ENCODE assay signal across 8 mouse cellular contexts in the genomic region with DNA sequence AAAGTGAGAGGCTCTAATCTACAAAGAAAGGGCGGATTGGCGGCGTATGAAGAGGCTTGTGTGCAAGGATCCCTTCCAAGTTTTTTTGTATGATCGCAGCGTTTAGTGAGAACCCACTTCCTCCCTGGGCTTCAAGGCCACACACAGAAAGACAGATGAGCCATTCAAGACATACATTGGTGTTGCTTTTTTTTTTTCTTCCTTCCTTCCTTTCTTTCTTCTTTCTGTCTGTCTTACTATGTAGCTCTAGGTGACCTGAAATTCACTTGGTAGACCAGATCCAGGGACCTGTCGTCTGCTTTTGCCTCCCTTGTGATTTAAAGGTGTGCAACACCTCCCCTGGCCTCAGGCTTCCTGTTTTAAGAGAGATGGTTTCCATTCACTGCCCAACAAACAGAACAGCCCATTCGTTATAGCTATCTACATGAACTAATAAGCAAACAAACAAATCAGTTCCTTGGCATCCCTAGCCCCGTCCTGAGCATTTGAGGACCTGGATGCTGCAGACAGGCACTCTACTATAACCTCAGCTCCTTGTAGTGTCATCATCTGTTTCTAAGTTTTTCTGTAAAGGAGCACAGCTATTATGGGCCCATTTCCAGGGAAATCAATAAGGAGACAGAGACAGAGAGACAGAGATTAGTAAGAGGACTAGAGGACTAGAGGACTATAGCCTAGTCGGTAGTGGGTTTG. TPM values are rescaled to one million over a fixed set of nuclear protein-coding genes. Genes with fewer than 3 reads are reported as not detected.
DNase-seq lines count a peak whose midpoint lies in the region; ATAC-seq and TF ChIP-seq lines count a peak whose summit lies in the region.

No protein-coding gene starts in this region.

- H3K27me3 ChIP-seq in kidney, adult 2 months (replicated peaks; ENCODE audit: control insufficient read depth, insufficient read depth, low read length): no peaks in the 10 kb centered on the region
- H3K27me3 ChIP-seq in forebrain, embryonic 16.5 days (replicated peaks; ENCODE audit: control insufficient read depth, insufficient read depth, low read length): no peaks in the 10 kb centered on the region; the same call in 1 of the 2 replicates

- peaks cover 9% of the 10 kb centered on the region; the same call in 1 of the 2 replicates for H3K4me1 ChIP-seq in kidney, adult 2 months (ENCODE audit: control insufficient read depth, insufficient read depth, low read length)
- peaks cover 41% of the 10 kb centered on the region for H3K4me1 ChIP-seq in forebrain, embryonic 16.5 days (replicated peaks; ENCODE audit: control insufficient read depth, insufficient read depth, low read length)

- no peak for TF ChIP-seq POLR2A in kidney, adult 2 months (IDR thresholded peaks at IDR 0.05; ENCODE audit: low read depth, low read length)

- peak; percentile 43; the same call in 1 of the 2 replicates for ATAC-seq in forebrain, embryonic 16.5 days

- 21% methylated on average over 9 of the region's 9 CpGs for WGBS in kidney, adult 2 months
- WGBS in forebrain, embryonic 16.5 days: 16% methylated on average over 9 of the region's 9 CpGs
- WGBS in macrophage (ENCODE audit: missing documents): 23% methylated on average over 9 of the region's 9 CpGs

- TF ChIP-seq CTCF in kidney, adult 2 months (conservative IDR thresholded peaks at IDR 0.05; ENCODE audit: insufficient read depth, insufficient read length, low read depth, low read length): no peak

- peak overlapping the region; percentile 89 for H3K27ac ChIP-seq in kidney, adult 2 months (ENCODE audit: insufficient read depth, low read depth, low read length)
- H3K27ac ChIP-seq in forebrain, embryonic 16.5 days (ENCODE audit: low read length): peak overlapping the region; percentile 93
- H3K27ac ChIP-seq in macrophage: peak overlapping the region; percentile 78

- peak overlapping the region; percentile 99 for H3K9ac ChIP-seq in forebrain, embryonic 16.5 days (replicated peaks; ENCODE audit: low read depth, low read length)

- no peaks in the 10 kb centered on the region for H3K36me3 ChIP-seq in kidney, adult 2 months (ENCODE audit: control insufficient read depth, insufficient read depth, low read length)
- no peaks in the 10 kb centered on the region for H3K36me3 ChIP-seq in forebrain, embryonic 16.5 days (ENCODE audit: control insufficient read depth, insufficient read depth)
- no peaks in the 10 kb centered on the region for H3K36me3 ChIP-seq in macrophage (ENCODE audit: inconsistent target)

- peak overlapping the region; percentile 64 for H3K4me3 ChIP-seq in kidney, adult 2 months (ENCODE audit: insufficient read depth, low read depth, low read length)
- peak overlapping the region; percentile 100 for H3K4me3 ChIP-seq in forebrain, embryonic 16.5 days (replicated peaks; ENCODE audit: low read length)
- peak overlapping the region; percentile 46 for H3K4me3 ChIP-seq in macrophage (ENCODE audit: inconsistent target)

- H3K79me2 ChIP-seq in macrophage (ENCODE audit: inconsistent target): peaks cover 38% of the 10 kb centered on the region; the same call in 1 of the 2 replicates

- DNase-seq in kidney, adult 2 months: no peak
- DNase-seq in kidney, adult 11 months: no peak
- DNase-seq in MN1 (ENCODE audit: low spot score): peak; percentile 46
- DNase-seq in adrenal gland, adult 18-20 months (ENCODE audit: low spot score in 2 of 2): no peak
- no peak for DNase-seq in frontal cortex, postnatal 36 days (ENCODE audit: low spot score in 2 of 2)
- DNase-seq in ovary, postnatal 36 days (ENCODE audit: low spot score): no peak

- no peaks in the 10 kb centered on the region for H3K9me3 ChIP-seq in forebrain, embryonic 16.5 days (ENCODE audit: control insufficient read depth, low read length)

- H3K4me2 ChIP-seq in forebrain, embryonic 16.5 days (ENCODE audit: low read length): peak overlapping the region; percentile 58

RNA-seq across cellular contexts. Expression of a gene that starts 0.5 kb away (rescaled TPM):
- polyA plus RNA-seq in kidney, adult 2 months (2012; rRNA removed): 36.9 and 37.5 TPM in 2 replicates
- 202 and 214 TPM in 2 replicates for polyA plus RNA-seq in forebrain, embryonic 16.5 days (2015; fragmentation: Nextera tagmentation; extraction: Ambion mirVana)
- total RNA-seq in macrophage (2018; cell fraction: chromatin; rRNA removed): 10 to 100 TPM in 17 of 26 experiments, 1 to 10 TPM in 9; 6.0 to 20.1 (median 12.4) TPM
- total RNA-seq in macrophage (2018; cell fraction: cytosol; rRNA removed): 10 to 100 TPM; 19.6 to 43.2 (median 30.8) TPM
- total RNA-seq in macrophage (2018; cell fraction: nucleus; rRNA removed): 10 to 100 TPM; 13.5 to 55.0 (median 28.6) TPM
- polyA plus RNA-seq in macrophage (2018): 22.9 to 48.0 TPM (median 31.6 TPM) in 3 replicates
- 100 to 1,000 TPM; 216 to 368 TPM for total RNA-seq in adrenal gland, adult 18-20 months (2021)

RNA-seq across cellular contexts. Expression of a gene that starts 10.2 kb away (rescaled TPM):
- polyA plus RNA-seq in kidney, adult 2 months (2012; rRNA removed): 41.6 and 45.3 TPM in 2 replicates
- 46.4 and 48.7 TPM in 2 replicates for polyA plus RNA-seq in forebrain, embryonic 16.5 days (2015; fragmentation: Nextera tagmentation; extraction: Ambion mirVana)
- 100 to 1,000 TPM; 156 to 345 (median 254) TPM for total RNA-seq in macrophage (2018; cell fraction: chromatin; rRNA removed)
- 10 to 100 TPM; 49.1 to 84.1 (median 66.1) TPM for total RNA-seq in macrophage (2018; cell fraction: cytosol; rRNA removed)
- total RNA-seq in macrophage (2018; cell fraction: nucleus; rRNA removed): 100 to 1,000 TPM; 105 to 244 (median 149) TPM
- polyA plus RNA-seq in macrophage (2018): 55.7 to 65.9 TPM (median 64.1 TPM) in 3 replicates
- 10 to 100 TPM; 91.8 to 92.9 TPM for total RNA-seq in adrenal gland, adult 18-20 months (2021)

Comparison
In these comparisons a context has a peak if more than half of its experiments do, and no peak if none do; other contexts are left out.
1. H3K4me3 ChIP-seq: peak in every context shown above with its lines; median percentile 100 in forebrain, embryonic 16.5 days; 64 in kidney, adult 2 months; 46 in macrophage.